Mouse (Mus musculus) lung, postnatal 0 days (tissue): ENCODE results near the gene Irf8. TPM values are rescaled to one million over a fixed set of nuclear protein-coding genes. Genes with fewer than 3 reads are reported as not detected.

Source experiments
- ATAC-seq: fragments of 200-750 bp; cut with Nextera tagmentation; 2 replicates; pipeline ENCODE4 v1.8.0; 2017; ENCODE audit warnings: moderate library complexity
- DNase-seq: peaks from one replicate; pipeline ENCODE4 v3.0.0-alpha.2; 2016; ENCODE audit warnings: low spot score
- H3K27ac ChIP-seq: fragments of 300-500 bp; sonication (generic); 2 replicates; pipeline ENCODE4 v1.5.1; 2014; ENCODE audit warnings: antibody characterized with exemption, mild to moderate bottlenecking, low read length, mixed read lengths
- H3K27me3 ChIP-seq: fragments of 300-500 bp; sonication (generic); replicated peaks from 2 replicates; pipeline ENCODE4 v1.6.1; 2014; ENCODE audit warnings: low read length, mixed read lengths; ENCODE audit not compliant: insufficient read depth
- H3K36me3 ChIP-seq: fragments of 300-500 bp; sonication (generic); 2 replicates; pipeline ENCODE4 v1.6.1; 2014; ENCODE audit warnings: low read length, mixed read lengths; ENCODE audit not compliant: insufficient read depth
- H3K4me1 ChIP-seq: fragments of 300-500 bp; sonication (generic); 2 replicates; pipeline ENCODE4 v1.6.1; 2014; ENCODE audit warnings: antibody characterized with exemption, low read depth, low read length, mixed read lengths; ENCODE audit not compliant: insufficient read depth
- H3K4me2 ChIP-seq: fragments of 300-500 bp; sonication (generic); replicated peaks from 2 replicates; pipeline ENCODE4 v1.6.1; 2014; ENCODE audit warnings: low read depth, mild to moderate bottlenecking, low read length, moderate library complexity, mixed read lengths
- H3K4me3 ChIP-seq: fragments of 300-500 bp; sonication (generic); 2 replicates; pipeline ENCODE4 v1.5.1; 2014; ENCODE audit warnings: low read depth, low read length
- H3K9ac ChIP-seq: fragments of 300-500 bp; sonication (generic); replicated peaks from 2 replicates; pipeline ENCODE4 v1.6.1; 2014; ENCODE audit warnings: low read depth, mild to moderate bottlenecking
- H3K9me3 ChIP-seq: fragments of 300-500 bp; sonication (generic); 2 replicates; pipeline ENCODE4 v1.6.1; 2016; ENCODE audit warnings: low read length, mixed read lengths
- CTCF ChIP-seq: IDR thresholded peaks from 2 replicates; pipeline ENCODE4 v1.5.1; 2016; ENCODE audit warnings: antibody characterized with exemption, mild to moderate bottlenecking
- EP300 ChIP-seq: IDR thresholded peaks from 2 replicates; pipeline ENCODE4 v1.6.1; 2016; ENCODE audit warnings: antibody characterized with exemption, mild to moderate bottlenecking, control low read depth
- WGBS: fragments of 180-500 bp; shearing (Covaris S2); extraction: QIAGEN DNeasy Blood & Tissue Kit; methylation state at CpG from one replicate; pipeline ENCODE4 v1.1.7; 2014; 5-methylcytosine and 5-hydroxymethylcytosine counted together
- polyA plus RNA-seq: library from polyadenylated mRNA; unstranded; fragments of >200 nt; fragmentation: Nextera tagmentation; extraction: Ambion mirVana; gene quantifications from 2 replicates; pipeline ENCODE4 v1.2.1, GENCODE M21; 2015

Irf8 gene
- polyA plus RNA-seq, 1 experiment from 2014 or later: 36.4 TPM

DNA sequence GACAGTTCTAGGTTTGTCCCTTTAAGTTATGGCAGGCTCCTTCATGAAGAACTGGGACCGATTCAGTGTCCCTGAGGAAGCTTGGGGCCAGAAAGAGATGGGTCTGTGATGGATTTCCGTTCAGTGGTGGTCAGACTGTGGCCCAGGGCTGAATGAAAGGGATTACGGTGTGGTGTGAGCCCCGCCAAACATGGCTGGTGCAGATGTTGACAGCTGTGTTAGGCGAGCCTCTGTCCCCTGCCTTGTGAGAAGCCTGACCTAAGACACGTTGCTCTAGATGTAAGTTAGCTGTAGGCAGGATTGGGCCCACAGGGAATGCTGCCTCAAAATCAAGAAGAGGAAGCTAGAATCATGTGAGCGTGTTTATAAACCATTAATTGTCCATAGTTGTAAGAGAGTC, 1.0 kb downstream of the Irf8 start:
- H3K4me1 ChIP-seq: peaks cover 9% of the 10 kb centered on the region; the same call in 1 of the 2 replicates
- no peak for ATAC-seq
- H3K27me3 ChIP-seq: peaks cover 11% of the 10 kb centered on the region; the same call in 1 of the 2 replicates
- no peaks in the 10 kb centered on the region for H3K9me3 ChIP-seq
- 65% methylated on average over 7 of the region's 7 CpGs for WGBS
- H3K27ac ChIP-seq: no peak overlapping the region
- H3K4me2 ChIP-seq: peak overlapping the region; percentile 69
- peak overlapping the region; percentile 38 for H3K4me3 ChIP-seq
- peak; percentile 19 for DNase-seq
- no peak for TF ChIP-seq EP300
- TF ChIP-seq CTCF: no peak
- peak overlapping the region; percentile 1; the same call in 1 of the 2 replicates for H3K9ac ChIP-seq
- no peaks in the 10 kb centered on the region for H3K36me3 ChIP-seq

DNA sequence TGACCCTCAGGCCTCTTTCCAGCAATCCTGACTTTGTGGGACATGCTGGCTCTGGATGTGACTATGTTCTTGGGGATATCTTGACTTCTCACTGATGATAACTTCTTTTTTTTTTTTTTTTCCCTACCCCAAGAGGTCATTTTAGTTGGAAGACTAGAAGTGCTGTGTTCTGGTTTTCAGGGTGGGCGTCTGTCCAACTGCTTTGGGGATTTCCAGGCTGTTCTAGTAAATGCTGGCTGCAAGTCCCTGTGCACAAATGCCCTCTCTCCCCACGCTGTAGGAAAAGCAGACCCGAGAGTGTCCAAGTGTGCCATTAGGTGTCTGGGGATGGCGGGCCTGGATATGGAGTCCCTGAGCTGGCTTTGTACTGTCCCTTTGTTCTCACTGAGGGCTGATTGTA, 2.6 kb downstream of the Irf8 start:
- DNase-seq (no peak), ATAC-seq (no peak)
- TF ChIP-seq CTCF (no peak), EP300 (no peak)
- Histone ChIP-seq H3K27me3 (peaks cover 11% of the 10 kb centered on the region; the same call in 1 of the 2 replicates), H3K4me1 (peaks cover 22% of the 10 kb centered on the region), H3K4me3 (no peak overlapping the region), H3K9ac (no peak overlapping the region), H3K27ac (no peak overlapping the region), H3K36me3 (no peaks in the 10 kb centered on the region), H3K4me2 (peak overlapping the region; percentile 69; the same call in 1 of the 2 replicates), H3K9me3 (no peaks in the 10 kb centered on the region)
- WGBS: 69% methylated on average over 4 of the region's 4 CpGs

DNA sequence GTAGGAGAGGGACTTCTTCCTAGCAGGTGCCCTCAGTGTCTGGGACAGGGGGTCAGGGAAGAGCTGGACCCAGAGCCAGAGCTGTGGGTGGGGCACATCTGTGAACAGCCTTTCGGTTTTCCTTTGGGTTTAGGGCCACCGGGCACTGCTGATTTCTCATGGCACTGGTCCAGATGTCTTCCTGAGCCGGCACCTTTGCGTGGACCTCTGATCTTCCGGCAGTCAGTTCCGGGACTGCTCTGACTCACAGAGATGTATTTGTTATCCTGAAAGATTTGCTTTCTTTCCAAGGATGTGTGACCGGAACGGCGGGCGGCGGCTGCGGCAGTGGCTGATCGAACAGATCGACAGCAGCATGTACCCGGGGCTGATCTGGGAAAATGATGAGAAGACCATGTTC, 3.4 kb downstream of the Irf8 start:
- Histone ChIP-seq H3K27me3 (peaks cover 7% of the 10 kb centered on the region; the same call in 1 of the 2 replicates), H3K36me3 (0 out of 2 replicates have a peak, but pooled peaks cover 4% of the 10 kb centered on the region), H3K4me3 (no peak overlapping the region), H3K4me2 (peak overlapping the region; percentile 25; the same call in 1 of the 2 replicates), H3K4me1 (peaks cover 30% of the 10 kb centered on the region), H3K9me3 (no peaks in the 10 kb centered on the region), H3K27ac (no peak overlapping the region), H3K9ac (no peak overlapping the region)
- TF ChIP-seq EP300 (no peak), CTCF (no peak)
- ATAC-seq (no peak), DNase-seq (peak; percentile 45)
- 57% methylated on average over 15 of the region's 15 CpGs for WGBS

GRCm38 (mm10) chr8:120740579-120740978, 4.4 kb downstream of the Irf8 start:
- Histone ChIP-seq H3K36me3 (0 out of 2 replicates have a peak, but pooled peaks cover 4% of the 10 kb centered on the region), H3K4me3 (no peak overlapping the region), H3K9me3 (no peaks in the 10 kb centered on the region), H3K4me1 (peaks cover 29% of the 10 kb centered on the region), H3K27ac (peak overlapping the region; percentile 47; the same call in 1 of the 2 replicates), H3K27me3 (no peaks in the 10 kb centered on the region), H3K4me2 (no peak overlapping the region), H3K9ac (no peak overlapping the region)
- ATAC-seq (no peak), DNase-seq (no peak)
- TF ChIP-seq EP300 (no peak), CTCF (no peak)
- 57% methylated on average over 2 of the region's 2 CpGs for WGBS

DNA sequence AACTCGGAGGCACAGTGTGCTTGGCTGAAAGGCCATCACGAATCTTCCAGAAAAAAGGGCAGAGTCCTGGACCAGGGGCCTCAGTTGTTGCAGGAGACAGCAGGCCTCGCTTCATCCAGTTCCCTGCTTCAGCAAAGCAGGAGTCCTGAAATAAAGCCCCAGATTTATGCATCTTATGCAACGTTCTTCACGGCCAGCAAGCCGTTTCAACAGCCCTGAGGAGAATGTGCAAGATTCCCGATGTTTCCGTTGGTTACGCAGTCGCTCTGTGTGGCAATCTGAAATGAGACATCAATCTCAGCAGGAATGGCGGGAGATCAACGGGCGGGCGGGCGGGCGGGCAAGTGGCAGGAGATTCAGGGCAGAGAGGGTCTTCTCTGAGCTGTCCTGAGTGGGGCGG, 4.8 kb downstream of the Irf8 start:
- no peak overlapping the region for H3K27ac ChIP-seq
- no peaks in the 10 kb centered on the region for H3K9me3 ChIP-seq
- 0 out of 2 replicates have a peak, but pooled peaks cover 4% of the 10 kb centered on the region for H3K36me3 ChIP-seq
- 74% methylated on average over 17 of the region's 17 CpGs for WGBS
- ATAC-seq (peak; percentile 4), DNase-seq (peak; percentile 85)
- no peak for TF ChIP-seq EP300
- TF ChIP-seq CTCF: no peak
- H3K9ac ChIP-seq: no peak overlapping the region
- H3K27me3 ChIP-seq: no peaks in the 10 kb centered on the region
- peaks cover 27% of the 10 kb centered on the region for H3K4me1 ChIP-seq
- no peak overlapping the region for H3K4me2 ChIP-seq
- no peak overlapping the region for H3K4me3 ChIP-seq

DNA sequence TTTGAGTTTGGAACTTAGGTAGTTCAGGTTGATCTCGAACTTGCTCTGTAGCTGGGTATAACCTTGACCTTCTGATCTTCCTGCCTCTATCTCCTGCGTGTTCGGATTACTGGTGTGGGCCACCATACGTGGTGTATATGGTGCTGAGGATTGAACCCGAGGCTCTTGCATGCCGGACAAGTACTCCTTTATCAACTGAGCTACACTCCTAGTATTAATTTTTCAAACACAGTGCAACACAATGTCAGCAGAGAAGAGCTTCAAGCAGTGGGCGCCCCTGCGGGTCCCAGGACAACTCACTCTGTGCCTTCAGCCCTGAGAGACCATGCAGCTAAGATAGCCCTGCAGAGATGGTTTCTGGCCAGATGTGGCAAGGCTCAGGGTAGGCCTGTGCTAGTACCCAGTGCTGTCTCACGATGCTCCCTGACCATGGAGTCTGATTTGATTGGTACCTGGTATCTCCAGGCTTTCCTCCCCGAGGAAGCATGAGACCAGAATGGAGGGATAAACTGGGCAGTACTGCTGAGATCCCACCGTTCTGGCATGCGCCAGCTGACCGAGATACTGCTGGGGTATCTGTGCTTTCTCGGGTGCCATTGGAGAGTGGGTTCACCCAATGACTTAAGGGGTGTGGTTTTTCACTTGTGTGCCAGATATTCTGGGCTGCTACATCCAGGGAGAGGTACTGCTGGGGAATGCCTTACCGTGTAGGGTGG, 5.8 kb downstream of the Irf8 start:
- Histone ChIP-seq H3K4me3 (no peak overlapping the region), H3K9ac (no peak overlapping the region), H3K27ac (0 out of 2 replicates have a peak overlapping the region, but pooled peaks have one; percentile 26), H3K9me3 (no peaks in the 10 kb centered on the region), H3K36me3 (0 out of 2 replicates have a peak, but pooled peaks cover 4% of the 10 kb centered on the region), H3K27me3 (no peaks in the 10 kb centered on the region), H3K4me2 (no peak overlapping the region), H3K4me1 (peaks cover 27% of the 10 kb centered on the region)
- DNase-seq (no peak), ATAC-seq (no peak)
- TF ChIP-seq CTCF: no peak
- TF ChIP-seq EP300: no peak
- 87% methylated on average over 15 of the region's 15 CpGs for WGBS
